Mouse (Mus musculus) lung, adult 2 months (tissue): ENCODE measurements around the gene Zkscan16.

Source experiments
- CTCF ChIP-seq: fragments of 200-500 bp; IDR thresholded peaks from 2 replicates; pipeline ENCODE4 v1.5.1; 2011; ENCODE audit warnings: mild to moderate bottlenecking, low read length, control low read depth; ENCODE audit not compliant: insufficient read depth
- POLR2A ChIP-seq: fragments of 200-500 bp; IDR thresholded peaks from 2 replicates; pipeline ENCODE4 v1.6.1; 2011; ENCODE audit warnings: low read depth, mild to moderate bottlenecking, control low read depth, low read length, borderline replicate concordance; ENCODE audit errors: extremely low read depth

- TF ChIP-seq CTCF (no peak), POLR2A (no peak)
Measured at GRCm38 (mm10) chr4:58913336-58914026, 29.9 kb upstream of the Zkscan16 start.
